Mouse (Mus musculus) liver, postnatal 0 days (tissue): Measurements from ENCODE around the gene Slc34a1. TPM values are rescaled to one million over a fixed set of nuclear protein-coding genes. Genes with fewer than 3 reads are reported as not detected.

ENCODE experiments used
- ATAC-seq: fragments of 200-750 bp; cut with Nextera tagmentation; 2 replicates; pipeline ENCODE4 v1.8.0; 2017; ENCODE audit warnings: mild to moderate bottlenecking, moderate library complexity
- DNase-seq: peaks from one replicate; pipeline ENCODE4 v3.0.0-alpha.2; 2016
- H3K27ac ChIP-seq: fragments of 300-500 bp; sonication (generic); 2 replicates; pipeline ENCODE4 v1.5.1; 2014; ENCODE audit warnings: antibody characterized with exemption, moderate library complexity, mild to moderate bottlenecking, low read depth
- H3K27me3 ChIP-seq: fragments of 300-500 bp; sonication (generic); 2 replicates; pipeline ENCODE4 v1.6.1; 2014; ENCODE audit warnings: low read length, control low read depth, mixed read lengths; ENCODE audit not compliant: insufficient read depth
- H3K36me3 ChIP-seq: fragments of 300-500 bp; sonication (generic); replicated peaks from 2 replicates; pipeline ENCODE4 v1.6.1; 2014; ENCODE audit warnings: mild to moderate bottlenecking, control low read depth, low read length, moderate library complexity, mixed read lengths; ENCODE audit not compliant: insufficient read depth
- H3K4me1 ChIP-seq: fragments of 300-500 bp; sonication (generic); 2 replicates; pipeline ENCODE4 v1.6.1; 2014; ENCODE audit warnings: antibody characterized with exemption, mild to moderate bottlenecking, control low read depth; ENCODE audit not compliant: insufficient read depth
- H3K4me2 ChIP-seq: fragments of 300-500 bp; sonication (generic); 2 replicates; pipeline ENCODE4 v1.6.1; 2014; ENCODE audit warnings: low read depth, mild to moderate bottlenecking, low read length, moderate library complexity, mixed read lengths
- H3K4me3 ChIP-seq: fragments of 300-500 bp; sonication (generic); 2 replicates; pipeline ENCODE4 v1.5.1; 2014; ENCODE audit warnings: low read depth, low read length
- H3K9ac ChIP-seq: fragments of 300-500 bp; sonication (generic); replicated peaks from 2 replicates; pipeline ENCODE4 v1.6.1; 2014; ENCODE audit warnings: mild to moderate bottlenecking, moderate library complexity
- H3K9me3 ChIP-seq: fragments of 300-500 bp; sonication (generic); 2 replicates; pipeline ENCODE4 v1.6.1; 2016; ENCODE audit warnings: mild to moderate bottlenecking, control low read depth, low read length, mixed read lengths
- CTCF ChIP-seq: sonication (generic); IDR thresholded peaks from 2 replicates; pipeline ENCODE4 v1.5.1; 2016; ENCODE audit warnings: antibody characterized with exemption, low read depth
- EP300 ChIP-seq: IDR thresholded peaks from 2 replicates; pipeline ENCODE4 v1.6.1; 2016; ENCODE audit warnings: antibody characterized with exemption, low read depth, mild to moderate bottlenecking
- WGBS: fragments of 180-500 bp; shearing (Covaris S2); extraction: QIAGEN DNeasy Blood & Tissue Kit; methylation state at CpG from one replicate; pipeline ENCODE4 v1.1.7; 2014; ENCODE audit not compliant: insufficient replicate concordance; 5-methylcytosine and 5-hydroxymethylcytosine counted together
- polyA plus RNA-seq: library from polyadenylated mRNA; unstranded; fragments of >200 nt; fragmentation: Nextera tagmentation; extraction: Ambion mirVana; gene quantifications from 2 replicates; pipeline ENCODE4 v1.2.1, GENCODE M21; 2015

Slc34a1 gene
- polyA plus RNA-seq, 1 experiment from 2014 or later = not detected

- H3K27me3 ChIP-seq = no peaks in the 10 kb centered on the region
- H3K4me2 ChIP-seq = peak overlapping the region; percentile 79
- no peak for TF ChIP-seq EP300
- TF ChIP-seq CTCF = no peak
- no peak for ATAC-seq
- H3K9ac ChIP-seq = peak overlapping the region; percentile 82
- no peaks in the 10 kb centered on the region for H3K9me3 ChIP-seq
- peak overlapping the region; percentile 65 for H3K4me3 ChIP-seq
- peaks cover 48% of the 10 kb centered on the region for H3K4me1 ChIP-seq
- DNase-seq = no peak
- under 1% methylated on average over 36 of the region's 66 CpGs for WGBS
- peak overlapping the region; percentile 91 for H3K27ac ChIP-seq
- peaks cover 5% of the 10 kb centered on the region for H3K36me3 ChIP-seq
These were observed 47.5 kb downstream of the Slc34a1 start for GRCm38 (mm10) chr13:55445361-55446091.

GRCm38 (mm10) chr13:55446483-55447105 is 48.6 kb downstream of the Slc34a1 start:
- H3K4me1 ChIP-seq = peaks cover 58% of the 10 kb centered on the region
- no peaks in the 10 kb centered on the region for H3K9me3 ChIP-seq
- H3K36me3 ChIP-seq = peaks cover 15% of the 10 kb centered on the region
- peak overlapping the region; percentile 82 for H3K9ac ChIP-seq
- whole genome bisulfite sequencing = 54% methylated on average over 6 of the region's 6 CpGs
- H3K4me2 ChIP-seq = peak overlapping the region; percentile 79
- no peak for TF ChIP-seq EP300
- no peak for TF ChIP-seq CTCF
- ATAC-seq (no peak), DNase-seq (peak; percentile 59)
- peak overlapping the region; percentile 91 for H3K27ac ChIP-seq
- H3K4me3 ChIP-seq = peak overlapping the region; percentile 65
- H3K27me3 ChIP-seq = no peaks in the 10 kb centered on the region

GRCm38 (mm10) chr13:55447543-55447943 is 49.6 kb downstream of the Slc34a1 start:
- WGBS = 21% methylated on average over 3 of the region's 3 CpGs
- peak overlapping the region; percentile 82 for H3K9ac ChIP-seq
- no peak for TF ChIP-seq EP300
- TF ChIP-seq CTCF = 0 out of 2 replicates have a peak, but pooled peaks have one; percentile 1
- peak; percentile 75 for DNase-seq
- ATAC-seq = no peak
- peaks cover 58% of the 10 kb centered on the region for H3K4me1 ChIP-seq
- H3K27me3 ChIP-seq = no peaks in the 10 kb centered on the region
- peaks cover 25% of the 10 kb centered on the region for H3K36me3 ChIP-seq
- H3K4me3 ChIP-seq = peak overlapping the region; percentile 65
- H3K27ac ChIP-seq = peak overlapping the region; percentile 91
- H3K9me3 ChIP-seq = no peaks in the 10 kb centered on the region
- peak overlapping the region; percentile 79 for H3K4me2 ChIP-seq

GRCm38 (mm10) chr13:55448131-55448530 is 50.1 kb downstream of the Slc34a1 start:
- H3K9ac ChIP-seq = no peak overlapping the region
- peaks cover 58% of the 10 kb centered on the region for H3K4me1 ChIP-seq
- H3K27ac ChIP-seq = peak overlapping the region; percentile 50; the same call in 1 of the 2 replicates
- H3K9me3 ChIP-seq = no peaks in the 10 kb centered on the region
- H3K27me3 ChIP-seq = no peaks in the 10 kb centered on the region
- H3K4me2 ChIP-seq = peak overlapping the region; percentile 48
- DNase-seq = no peak
- H3K36me3 ChIP-seq = peaks cover 31% of the 10 kb centered on the region
- no peak for TF ChIP-seq EP300
- no peak for TF ChIP-seq CTCF
- H3K4me3 ChIP-seq = no peak overlapping the region
- no peak for ATAC-seq
- 78% methylated on average over 5 of the region's 5 CpGs for WGBS

GRCm38 (mm10) chr13:55449205-55449604 is 51.2 kb downstream of the Slc34a1 start:
- H3K36me3 ChIP-seq = peaks cover 41% of the 10 kb centered on the region
- H3K4me1 ChIP-seq = peaks cover 50% of the 10 kb centered on the region
- H3K27me3 ChIP-seq = no peaks in the 10 kb centered on the region
- ATAC-seq (no peak), DNase-seq (no peak)
- peak overlapping the region; percentile 48 for H3K4me2 ChIP-seq
- H3K4me3 ChIP-seq = no peak overlapping the region
- 80% methylated on average over 9 of the region's 9 CpGs for WGBS
- H3K9me3 ChIP-seq = no peaks in the 10 kb centered on the region
- H3K9ac ChIP-seq = no peak overlapping the region
- TF ChIP-seq EP300 (no peak), CTCF (no peak)
- H3K27ac ChIP-seq = peak overlapping the region; percentile 71

- DNase-seq (peak; percentile 64), ATAC-seq (no peak)
- TF ChIP-seq EP300 (no peak), CTCF (peak; percentile 32; the same call in 1 of the 2 replicates)
- peak overlapping the region; percentile 48 for H3K4me2 ChIP-seq
- H3K9ac ChIP-seq = no peak overlapping the region
- 70% methylated on average over 17 of the region's 17 CpGs for WGBS
- H3K4me3 ChIP-seq = no peak overlapping the region
- H3K36me3 ChIP-seq = peaks cover 48% of the 10 kb centered on the region
- peak overlapping the region; percentile 71 for H3K27ac ChIP-seq
- no peaks in the 10 kb centered on the region for H3K9me3 ChIP-seq
- no peaks in the 10 kb centered on the region for H3K27me3 ChIP-seq
- peaks cover 50% of the 10 kb centered on the region for H3K4me1 ChIP-seq
These were observed 51.9 kb downstream of the Slc34a1 start for GRCm38 (mm10) chr13:55449679-55450441.
